Mouse (Mus musculus): Measurements from ENCODE around the gene Afg1l.

Afg1l gene

DNA sequence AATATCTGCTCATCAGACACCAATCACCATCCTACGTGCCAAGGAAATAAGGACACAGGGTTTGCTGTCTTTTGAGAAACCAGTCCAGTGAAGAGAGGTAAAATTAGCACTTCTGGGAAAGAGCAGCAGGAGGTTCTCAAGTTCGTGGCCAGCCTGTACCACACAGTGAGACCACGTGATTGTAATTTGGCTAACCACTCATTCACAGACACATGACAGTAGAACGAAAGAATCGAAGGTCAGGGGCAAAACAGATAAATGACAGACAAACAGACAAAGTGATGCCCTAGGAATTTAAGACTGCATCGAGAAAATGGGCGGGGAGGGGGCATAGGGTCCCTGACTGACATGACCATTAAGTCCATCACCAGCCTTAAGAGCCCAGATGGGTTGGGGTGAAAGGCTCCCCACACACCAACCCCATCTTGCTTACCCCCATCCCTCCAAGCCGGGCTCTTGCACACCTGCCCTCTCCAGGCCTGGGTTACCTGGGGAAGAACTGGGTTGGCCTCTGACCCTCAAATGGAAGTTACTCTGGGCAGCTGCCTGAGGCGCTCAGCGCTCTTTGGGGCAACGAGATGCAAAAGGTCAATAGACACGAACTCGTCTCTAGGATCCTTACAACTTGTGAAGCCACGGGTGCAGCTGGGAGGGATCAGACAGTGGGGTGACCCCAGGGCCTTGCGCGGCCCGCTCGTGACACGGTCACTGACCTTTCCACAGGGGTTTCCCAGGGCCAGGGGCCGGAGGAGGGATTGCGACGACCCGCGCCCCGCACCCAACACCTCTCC lies 620 bp downstream of the Afg1l start:
- DNase-seq = no peak

DNA sequence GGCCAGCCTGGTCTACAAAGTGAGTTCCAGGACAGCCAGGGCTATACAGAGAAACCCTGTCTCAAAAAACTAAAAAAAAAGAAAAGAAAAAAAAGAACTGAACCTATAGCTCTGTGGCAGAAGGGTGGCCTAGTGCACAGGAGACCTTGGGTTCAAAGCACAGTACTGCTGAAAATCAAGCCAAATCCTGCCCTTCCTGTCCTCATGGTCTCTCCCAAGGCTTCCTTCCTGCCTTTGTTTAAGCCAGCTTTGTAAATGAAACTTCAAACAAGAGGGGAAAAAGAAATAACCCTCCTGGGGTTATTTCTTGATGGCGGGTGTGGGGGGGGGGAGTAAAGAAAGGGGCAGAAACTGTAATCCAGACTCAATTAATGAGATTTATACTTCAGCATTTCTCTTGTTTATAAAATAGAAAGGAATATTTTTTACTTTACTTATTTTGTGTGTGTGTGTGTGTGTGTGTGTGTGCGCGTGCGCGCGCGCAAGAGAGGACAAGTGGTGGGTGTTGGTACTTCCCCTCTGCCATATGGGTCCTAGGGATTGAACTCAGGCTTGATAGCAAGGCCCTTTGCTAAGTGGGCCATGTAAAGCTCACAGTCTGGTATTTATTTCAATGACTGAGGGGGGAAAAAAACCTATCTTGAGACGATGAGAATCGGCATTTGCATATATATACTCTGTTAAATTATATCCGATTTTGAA lies 1.4 kb downstream of the Afg1l start:
- DNase-seq = no peak

DNA sequence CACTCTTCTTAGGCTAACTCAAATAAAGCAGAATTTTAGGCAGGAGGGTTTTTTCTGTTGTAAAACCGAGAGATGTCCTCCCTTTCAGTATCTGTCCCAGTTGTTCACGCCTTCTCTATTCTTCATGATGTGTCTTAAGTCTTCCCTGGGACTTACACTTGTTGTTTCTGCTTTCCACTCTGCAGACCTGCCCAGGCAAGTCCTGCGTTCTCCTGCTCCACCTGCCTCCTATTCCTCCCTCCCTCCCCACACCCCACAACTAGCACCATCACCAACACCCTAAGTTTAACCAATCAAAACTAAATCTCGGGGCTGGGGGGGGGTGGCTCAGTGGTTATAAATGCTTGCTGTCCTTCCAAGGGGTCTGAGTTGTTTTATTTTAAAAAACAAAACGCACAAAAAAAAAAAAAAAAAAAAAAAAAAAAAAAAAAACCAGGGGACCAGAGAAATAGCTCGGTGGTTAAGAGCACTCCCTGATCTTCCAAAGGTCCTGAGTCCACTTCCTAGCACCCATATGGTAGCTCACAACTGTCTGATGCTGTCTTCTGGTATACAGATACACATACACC lies 3.3 kb downstream of the Afg1l start:
- DNase-seq = no peak

DNA sequence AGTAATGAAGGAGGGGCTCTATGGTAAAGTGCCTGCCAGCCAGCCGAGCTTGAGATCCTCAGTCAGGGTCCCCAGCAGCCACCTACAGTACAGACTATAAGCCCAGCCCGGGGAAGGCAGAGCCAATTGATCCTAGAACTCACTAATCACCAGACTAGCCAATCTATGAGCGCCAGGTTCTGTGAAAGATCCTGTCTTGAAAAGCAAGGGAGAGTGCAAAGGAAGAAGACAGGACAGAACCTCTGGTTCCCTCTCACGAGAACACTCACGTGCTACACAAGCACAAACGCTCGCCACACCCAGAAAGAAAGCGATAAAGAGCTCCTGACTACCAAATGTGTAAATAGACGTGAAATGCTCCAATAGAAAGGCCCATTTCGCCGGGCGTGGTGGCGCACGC lies 13.6 kb downstream of the Afg1l start:
- no peak for DNase-seq

DNA sequence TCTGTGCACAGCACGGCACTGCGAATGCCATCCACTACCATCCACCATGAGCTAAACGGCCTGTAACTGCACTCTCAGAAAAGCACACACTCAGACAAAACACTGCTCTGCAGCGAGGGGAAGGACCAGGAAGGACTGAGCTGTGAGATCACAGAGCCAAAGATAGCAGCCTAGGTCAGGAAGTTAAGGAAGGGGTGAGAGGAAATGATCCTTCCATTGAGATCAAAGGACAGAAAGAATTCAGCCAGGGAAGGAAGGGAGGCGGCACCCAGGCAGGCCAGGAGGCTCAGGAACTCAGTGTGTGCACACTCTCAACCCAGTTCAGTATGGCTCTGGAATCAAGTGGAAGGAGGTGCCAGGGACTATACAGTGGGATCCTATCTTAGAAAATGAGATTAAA lies 14.1 kb downstream of the Afg1l start:
- DNase-seq = no peak

DNA sequence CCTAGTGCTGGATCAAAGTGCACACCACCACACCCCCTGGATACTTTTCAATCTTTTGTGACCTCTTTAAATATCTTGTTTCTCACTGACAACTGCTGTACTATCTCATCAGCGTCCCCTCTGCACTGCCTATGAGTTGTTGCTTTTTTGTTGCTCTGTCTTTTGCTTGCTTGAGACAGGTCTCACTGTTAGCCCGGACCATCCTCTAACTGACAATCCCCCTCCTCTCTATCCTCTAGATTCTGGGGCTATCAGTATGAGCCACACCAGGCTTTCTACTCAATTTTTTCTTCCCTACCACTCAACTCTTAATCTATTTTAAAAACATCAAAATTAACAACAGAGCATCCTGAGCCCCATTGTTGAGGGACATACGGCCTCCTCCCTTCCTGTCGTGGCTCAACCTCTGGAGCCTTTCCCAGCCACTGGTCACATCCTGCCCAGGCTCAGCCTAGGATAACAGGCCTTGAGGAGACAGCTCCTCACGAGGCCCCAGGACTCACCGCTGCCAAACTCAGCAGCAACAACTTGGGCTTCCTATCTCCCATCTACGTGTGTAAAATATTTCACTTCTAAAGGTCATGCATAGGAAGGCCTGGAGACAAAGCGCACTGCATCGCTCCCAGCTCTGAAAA lies 20.7 kb downstream of the Afg1l start:
- DNase-seq = no peak

DNA sequence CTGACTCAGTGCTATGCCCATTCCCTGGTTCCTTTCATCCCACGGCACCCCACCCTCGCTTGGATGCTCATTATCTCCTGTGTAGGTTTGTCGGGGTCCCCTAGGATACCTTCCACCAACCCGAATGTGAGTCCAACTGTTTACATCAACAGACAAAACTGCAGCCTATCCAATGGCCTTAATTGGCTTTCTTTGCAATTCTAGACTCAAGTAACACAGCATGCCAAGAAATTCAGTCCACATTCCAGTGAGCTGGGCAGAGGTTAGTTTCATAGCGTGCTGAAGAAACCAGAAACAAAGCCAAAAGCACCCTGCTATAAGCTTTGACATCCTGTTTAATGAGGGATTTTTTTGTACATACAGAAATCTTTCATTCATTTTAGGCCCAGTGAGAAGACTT lies 22.4 kb downstream of the Afg1l start:
- no peak for DNase-seq

DNA sequence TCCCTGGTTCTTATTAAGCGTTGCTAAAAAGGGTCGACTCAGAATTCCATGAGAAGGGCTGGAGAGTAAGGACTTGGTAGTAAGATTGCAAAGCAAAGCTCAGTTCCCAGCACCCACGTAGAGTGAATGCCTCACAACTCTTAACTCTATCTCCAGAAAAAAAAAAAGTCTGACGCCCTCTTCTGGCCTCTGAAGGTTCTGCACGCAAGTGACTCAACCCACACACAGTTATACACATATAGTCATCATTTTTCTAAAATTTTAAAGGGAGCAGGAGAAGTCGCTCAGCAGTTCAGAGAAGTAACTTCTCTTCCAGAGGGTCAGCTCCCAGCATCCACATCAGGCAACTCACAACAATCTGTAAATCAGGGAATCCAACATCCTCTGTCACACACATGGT lies 23.7 kb downstream of the Afg1l start:
- DNase-seq = no peak

DNA sequence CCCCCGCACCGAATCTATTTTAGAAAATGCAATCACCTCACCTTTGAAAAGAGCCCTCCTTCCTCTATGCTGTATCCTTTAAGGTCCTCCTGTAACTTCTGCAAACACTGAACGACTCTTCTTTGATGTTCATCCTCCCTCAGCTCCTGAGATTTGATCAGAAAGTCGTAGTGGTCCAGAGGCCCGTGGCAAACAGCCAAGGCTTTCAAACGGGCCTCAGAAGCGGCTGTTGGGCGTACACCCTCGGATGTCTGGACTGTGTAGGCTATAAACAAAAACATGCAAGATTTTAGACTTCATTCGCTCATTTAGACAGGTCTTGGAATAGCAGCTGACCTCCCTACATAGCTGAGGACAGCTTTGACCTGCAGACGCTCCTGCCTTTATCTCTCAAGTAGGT lies 24.1 kb downstream of the Afg1l start:
- no peak for DNase-seq

DNA sequence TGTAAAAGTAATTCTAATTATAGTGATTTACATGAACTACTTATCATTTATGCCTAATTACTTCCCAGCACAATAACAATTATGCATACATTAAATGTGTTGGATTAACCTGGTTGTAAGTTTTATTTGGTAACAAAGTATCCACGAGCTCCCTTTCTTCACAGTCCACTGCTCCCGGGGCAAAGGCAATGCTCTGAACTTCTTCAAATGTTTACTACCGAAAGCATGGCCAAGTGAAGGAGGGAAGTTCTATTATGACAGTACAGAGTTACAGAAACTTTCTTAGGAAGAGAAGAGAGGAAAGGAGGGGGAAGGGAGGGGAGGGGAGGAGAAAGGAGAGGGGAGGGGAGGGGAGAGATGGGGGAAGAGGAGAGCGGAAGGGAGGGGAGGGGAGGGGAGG lies 28.7 kb downstream of the Afg1l start:
- DNase-seq = no peak

DNA sequence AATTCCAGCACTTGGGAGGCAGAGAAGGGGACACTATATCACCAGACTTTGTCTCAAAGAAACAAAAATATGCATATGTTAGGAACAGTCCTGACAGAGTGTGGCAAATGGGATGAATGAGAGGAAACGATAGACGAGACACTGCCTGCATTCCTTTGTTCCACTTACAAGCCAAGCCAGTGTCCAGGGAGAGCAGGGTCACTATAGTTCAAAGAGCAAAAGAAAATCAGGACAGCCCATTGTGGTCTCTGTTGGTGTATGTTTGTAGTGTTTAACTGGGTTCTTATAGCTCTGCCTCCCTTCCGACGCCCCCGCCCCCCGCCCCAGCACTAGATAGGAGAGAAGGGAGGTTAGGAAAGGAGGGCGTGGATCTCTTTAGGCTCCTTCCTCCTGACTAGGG lies 30.0 kb downstream of the Afg1l start:
- DNase-seq = no peak

DNA sequence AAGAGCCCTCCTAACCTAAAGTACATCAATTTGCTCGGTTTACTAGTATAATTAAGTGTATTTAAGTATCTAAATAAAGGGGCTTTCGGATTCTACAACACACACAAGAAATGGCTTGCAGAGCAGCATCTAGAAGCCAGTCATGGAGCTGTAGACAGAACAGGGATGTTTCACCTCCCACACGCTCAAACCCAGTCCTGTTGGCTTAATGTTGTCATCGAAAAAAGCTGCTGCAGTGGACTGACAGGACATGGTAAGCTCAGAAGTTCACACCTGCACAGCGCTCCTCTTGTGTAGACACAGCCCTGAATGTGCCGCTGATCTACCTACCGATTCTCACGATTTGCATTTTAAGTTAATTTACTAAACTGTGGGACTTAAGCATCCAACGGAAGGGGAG lies 32.2 kb downstream of the Afg1l start:
- no peak for DNase-seq

DNA sequence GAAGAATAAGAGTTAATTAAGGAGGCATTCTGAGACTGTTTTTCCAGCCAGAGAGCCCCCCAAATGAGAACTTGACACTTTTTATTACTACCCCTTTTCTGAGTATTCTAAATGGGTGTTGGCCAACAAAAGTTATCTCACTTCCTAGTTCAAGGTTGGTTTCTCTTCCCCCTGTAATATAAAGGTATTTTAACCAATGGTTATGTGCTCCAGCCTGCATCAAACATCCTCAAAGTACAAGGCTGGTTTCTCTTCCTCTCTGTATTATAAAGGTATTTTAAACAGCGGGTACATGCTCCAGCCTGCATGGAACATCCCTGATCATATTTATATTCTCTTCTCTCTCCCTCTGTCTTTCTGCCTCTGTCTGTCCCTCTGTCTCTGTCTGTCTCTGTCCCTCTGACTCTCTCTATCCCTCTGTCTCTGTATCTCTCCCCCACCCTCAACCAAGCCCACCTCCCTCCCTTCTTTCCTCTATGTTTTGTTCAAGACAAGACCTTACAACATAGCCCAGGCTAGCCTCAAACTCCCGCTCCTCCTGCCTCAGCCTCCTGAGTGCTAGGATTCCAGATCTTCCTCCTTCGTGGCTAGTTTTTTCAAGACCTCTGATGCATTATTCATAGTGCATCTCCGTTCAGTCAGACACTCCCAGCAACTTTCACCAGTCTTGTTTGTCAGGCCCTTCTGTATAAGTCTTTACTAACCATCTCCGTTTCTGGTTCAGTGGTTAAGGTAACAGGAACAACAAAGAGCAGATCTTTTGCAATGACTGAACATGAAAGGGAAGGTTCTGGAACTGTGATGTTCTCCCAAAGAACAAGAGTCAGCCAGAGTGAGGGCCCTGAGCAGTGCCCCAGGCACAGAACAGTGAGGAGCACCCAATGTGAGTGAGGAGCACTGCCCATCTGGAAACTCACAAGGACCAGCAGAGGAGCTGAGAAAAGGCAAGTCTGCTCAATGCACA lies 41.2 kb downstream of the Afg1l start:
- no peak for DNase-seq

DNA sequence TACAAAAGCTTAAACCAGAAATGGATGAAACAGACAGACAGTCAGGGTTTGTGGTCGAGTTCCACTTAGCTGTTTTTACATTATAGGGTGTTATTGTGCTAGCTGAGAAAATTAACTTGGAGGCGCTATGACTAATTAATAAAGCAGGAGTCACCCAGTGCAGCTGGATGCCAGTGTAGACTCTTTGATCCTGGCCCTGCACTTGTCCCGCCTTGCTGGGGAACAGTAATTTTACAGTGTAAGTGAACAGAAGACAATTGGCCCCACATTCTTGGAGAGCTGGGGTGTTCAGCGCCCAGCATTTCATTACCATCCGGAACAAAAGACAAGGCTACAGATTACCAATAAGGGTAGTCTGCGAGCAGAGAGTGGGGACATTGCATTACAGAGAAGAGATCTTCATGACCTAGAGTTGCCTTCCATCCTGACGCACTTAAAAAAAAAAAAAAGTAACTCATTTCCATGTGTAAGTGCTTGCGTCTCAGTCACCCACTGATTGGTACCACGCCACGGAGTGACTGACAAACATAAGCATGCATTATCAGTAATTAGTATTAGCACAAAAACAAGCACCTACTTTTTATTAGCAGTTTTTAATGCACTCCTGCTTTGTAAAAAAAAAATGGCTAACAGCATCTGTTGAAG lies 60.7 kb downstream of the Afg1l start:
- DNase-seq = no peak

DNA sequence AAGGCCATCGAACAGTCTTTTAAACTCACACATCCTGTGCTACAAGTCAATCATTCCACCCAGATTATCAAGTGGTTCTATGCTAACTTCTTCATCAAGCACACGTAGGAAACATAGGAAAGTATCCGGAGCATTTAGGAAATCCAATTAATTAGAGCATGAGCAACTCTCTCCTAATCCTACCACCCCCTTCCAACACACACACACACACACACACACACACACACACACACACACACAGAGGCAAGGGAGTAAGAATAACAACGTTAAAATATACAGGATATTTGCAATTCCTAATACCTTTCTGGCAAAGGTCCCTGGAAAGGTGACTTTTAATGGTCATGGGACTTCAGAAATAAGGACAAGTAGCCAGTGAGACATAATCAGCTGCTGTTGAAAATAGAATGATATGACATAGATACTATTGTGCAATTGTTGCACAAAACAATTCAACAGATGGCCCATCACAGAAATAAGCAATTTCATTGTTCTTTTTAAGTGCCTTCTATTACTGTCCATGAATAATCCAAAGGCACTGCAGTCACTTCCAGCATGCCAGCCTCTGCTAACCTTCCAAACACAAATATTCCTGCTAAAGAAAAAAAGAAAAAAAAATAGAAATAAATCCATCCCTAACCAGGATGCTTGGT lies 62.4 kb downstream of the Afg1l start:
- no peak for DNase-seq

DNA sequence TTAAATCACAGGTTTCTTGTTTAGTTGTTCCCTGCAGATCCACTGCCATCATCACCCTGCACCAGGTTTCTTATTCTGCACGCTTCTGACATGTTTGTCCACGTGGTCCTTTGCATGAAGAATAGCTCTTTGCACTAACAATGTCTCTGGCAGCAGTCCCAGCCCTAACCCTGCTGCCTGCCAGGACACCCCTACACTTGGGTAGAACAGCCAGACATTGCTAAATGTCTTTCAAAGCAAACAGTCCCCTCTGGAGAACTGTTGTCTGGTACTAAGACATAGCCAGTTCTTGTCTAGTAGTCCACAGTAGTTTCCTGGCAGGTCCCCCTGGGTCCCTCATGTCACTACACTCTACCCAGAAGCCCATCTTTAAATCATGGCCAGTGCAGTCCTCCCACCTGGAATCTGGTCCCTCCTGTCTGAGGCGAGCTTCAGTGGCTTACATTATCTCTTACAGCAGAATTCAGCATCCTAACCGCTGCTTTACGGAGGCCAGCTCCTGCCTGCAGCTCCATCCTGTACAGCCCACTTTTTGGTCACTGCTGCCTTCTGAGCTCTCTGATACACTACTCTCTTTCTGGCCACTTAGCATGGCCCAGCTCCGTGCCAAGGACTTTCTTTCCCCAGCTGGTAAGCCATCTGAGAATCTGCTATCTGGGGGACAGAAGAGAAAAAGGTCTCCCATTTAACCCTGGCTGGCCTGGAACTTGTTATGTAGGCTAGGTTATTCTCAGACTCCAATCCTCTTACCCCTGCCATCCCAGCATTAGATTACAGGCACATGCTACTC lies 67.4 kb downstream of the Afg1l start:
- peak; percentile 31 to 59 for DNase-seq

DNA sequence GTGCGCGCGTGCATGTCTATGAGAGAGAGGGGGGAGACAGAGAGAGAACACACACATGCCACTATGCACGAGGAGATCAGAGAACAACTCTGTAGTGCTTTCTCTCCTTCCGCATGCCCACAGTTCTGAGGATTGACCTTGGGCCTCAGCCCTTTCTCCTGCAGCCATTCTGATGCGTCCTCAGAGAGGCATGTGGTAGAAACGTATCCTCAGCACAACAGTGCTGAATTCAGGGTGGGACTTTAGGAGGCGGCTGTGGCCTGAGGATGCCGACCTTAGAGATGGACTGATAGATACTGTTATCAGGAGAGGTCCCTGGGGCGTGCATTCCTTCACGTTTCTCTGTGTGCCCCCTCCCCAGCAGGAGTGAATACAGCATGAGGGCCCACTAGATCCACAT lies 87.9 kb downstream of the Afg1l start:
- DNase-seq = no peak

DNA sequence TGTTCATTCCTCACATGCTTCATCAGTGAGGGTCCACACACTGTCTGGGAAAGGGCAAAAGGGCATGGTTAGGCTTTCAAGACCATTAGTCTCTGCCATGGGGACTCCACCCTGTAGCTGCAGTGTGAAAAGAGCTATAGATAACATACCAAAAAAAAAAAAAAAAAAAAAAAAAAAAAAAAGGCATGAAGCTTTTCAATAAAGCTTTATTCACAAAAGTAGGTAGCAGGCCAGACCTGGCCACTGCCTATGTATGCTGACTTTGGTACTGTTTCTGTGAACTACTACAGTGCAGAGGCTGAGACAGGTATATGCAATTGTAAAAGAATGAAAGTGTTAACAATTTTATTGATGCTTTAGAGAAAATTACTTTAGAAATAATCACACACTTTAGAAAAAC lies 90.2 kb downstream of the Afg1l start:
- no peak for DNase-seq

DNA sequence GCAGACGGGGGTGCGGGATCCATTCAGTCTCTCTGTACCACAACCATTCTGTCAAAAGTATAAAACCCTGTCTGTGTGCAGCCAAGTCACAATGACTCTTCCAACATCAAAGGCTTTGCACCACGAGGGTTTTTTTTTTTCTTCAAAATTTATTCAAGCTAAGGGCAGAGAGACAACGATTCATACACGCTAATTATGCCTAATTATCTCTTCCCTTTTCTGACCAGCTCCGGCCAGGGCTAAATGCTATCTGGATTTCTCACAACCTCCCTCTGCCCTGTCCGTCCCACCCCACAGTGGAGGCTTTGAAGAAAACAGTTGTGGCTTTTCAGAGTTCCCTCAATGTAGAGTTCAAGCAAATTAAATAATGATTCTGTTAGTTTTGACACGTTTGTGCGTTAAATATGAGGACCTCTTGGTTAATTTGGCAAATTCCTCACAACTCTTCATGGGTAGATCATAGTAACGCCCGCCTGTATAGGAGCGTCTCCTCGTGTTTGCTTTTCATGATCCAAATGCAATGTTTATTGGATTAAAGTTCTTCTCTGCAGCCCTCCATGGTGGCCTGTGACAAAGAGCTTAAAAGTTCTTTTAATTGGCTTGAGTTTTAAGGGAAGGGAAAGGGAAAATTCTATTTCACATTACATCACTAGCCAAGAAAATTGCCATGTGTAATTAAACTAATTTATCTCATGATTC lies 93.3 kb downstream of the Afg1l start:
- no peak for DNase-seq

DNA sequence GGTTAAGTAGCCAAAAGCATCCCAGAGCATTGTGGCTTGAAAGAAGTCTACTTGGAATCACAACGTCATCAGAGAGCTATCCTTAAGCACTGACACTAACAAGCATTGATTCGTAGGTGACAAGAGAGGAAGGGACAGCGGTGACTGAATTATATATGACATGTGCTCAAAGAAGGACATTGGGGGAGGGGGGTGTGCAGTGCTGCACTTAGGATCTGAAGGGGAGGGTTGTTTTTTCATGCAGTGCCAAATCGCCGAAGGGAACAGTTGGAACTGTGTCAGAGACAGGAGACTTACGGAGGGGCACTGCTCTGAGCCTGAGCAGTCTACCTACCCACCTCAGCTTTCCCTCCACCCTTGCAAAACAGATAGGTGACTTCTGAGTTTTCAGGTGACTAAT lies 94.7 kb downstream of the Afg1l start:
- no peak for DNase-seq

Measured in cerebellum, postnatal 25 days (tissue).